Mouse (Mus musculus): ENCODE data around the gene Actl11. TPM values are rescaled to one million over a fixed set of nuclear protein-coding genes. Genes with fewer than 3 reads are reported as not detected.

Actl11 gene
- total RNA-seq, 2 experiments from 2014 or later, result not detected

Other genes with a start within 250 kb of the Actl11 start
- gene Gnat1, start 248.8 kb upstream of the Actl11 start, total RNA-seq (2021), result not detected
- gene Sema3f, start 218.0 kb upstream of the Actl11 start, total RNA-seq (2021), result 10 to 100 TPM in 1 of 2 experiments, 1 to 10 TPM in 1; 8.4 to 10.6 TPM
- gene Rbm5, start 157.5 kb upstream of the Actl11 start, total RNA-seq (2021), result 10 to 100 TPM; 30.9 to 40.5 TPM
- gene Rbm6, start 55.2 kb upstream of the Actl11 start, total RNA-seq (2021), result 10 to 100 TPM; 18.0 to 19.7 TPM
- 1 to 10 TPM; 5.9 to 6.7 TPM for gene Mon1a, start 40.3 kb upstream of the Actl11 start, total RNA-seq (2021)
- gene Mst1r, start 21.6 kb upstream of the Actl11 start, total RNA-seq (2021), result 1 to 10 TPM; 1.2 to 1.8 TPM
- under 1 TPM; 0.16 to 0.24 TPM for gene Camkv, start 7.2 kb downstream of the Actl11 start, total RNA-seq (2021)
- gene Traip, start 21.7 kb downstream of the Actl11 start, total RNA-seq (2021), result 1 to 10 TPM in 1 of 2 experiments, under 1 TPM in 1; 0.97 to 1.1 TPM
- gene Uba7, start 47.0 kb downstream of the Actl11 start, total RNA-seq (2021), result 1 to 10 TPM; 2.6 to 4.0 TPM
- gene Gm20661, start 54.6 kb downstream of the Actl11 start, total RNA-seq (2021), result under 1 TPM in 1 of 2 experiments, not detected in 1; 0.33 TPM
- gene Inka1, start 57.4 kb downstream of the Actl11 start, total RNA-seq (2021), result 1 to 10 TPM; 6.0 to 7.6 TPM
- 1 to 10 TPM in 1 of 2 experiments, under 1 TPM in 1; 0.68 to 1.1 TPM for gene Cdhr4, start 64.0 kb downstream of the Actl11 start, total RNA-seq (2021)
- not detected for gene Gm20662, start 67.9 kb downstream of the Actl11 start, total RNA-seq (2021)
- 10 to 100 TPM; 26.3 to 28.8 TPM for gene Ip6k1, start 74.0 kb downstream of the Actl11 start, total RNA-seq (2021)
- gene Gmppb, start 120.8 kb downstream of the Actl11 start, total RNA-seq (2021), result 1 to 10 TPM; 4.7 to 8.3 TPM
- 1 to 10 TPM; 1.0 to 2.4 TPM for gene Amigo3, start 124.7 kb downstream of the Actl11 start, total RNA-seq (2021)
- gene Mst1, start 152.0 kb downstream of the Actl11 start, total RNA-seq (2021), result not detected
- gene Rnf123, start 154.9 kb downstream of the Actl11 start, total RNA-seq (2021), result 100 to 1,000 TPM; 154 to 161 TPM
- gene Apeh, start 166.1 kb downstream of the Actl11 start, total RNA-seq (2021), result 10 to 100 TPM; 37.9 to 38.3 TPM